Mouse (Mus musculus) forebrain, embryonic 11.5 days (tissue): ENCODE measurements around the gene Ntng1. TPM values are rescaled to one million over a fixed set of nuclear protein-coding genes. Genes with fewer than 3 reads are reported as not detected.
"Not testable (repeated sequence)": the region's sequence is repeated elsewhere in the genome, so short reads cannot be mapped to it uniquely, and the experiment has no call there.

Source experiments
- ATAC-seq: fragments of 200-750 bp; cut with Nextera tagmentation; replicated peaks from 2 replicates; pipeline ENCODE4 v1.8.0; 2017; ENCODE audit warnings: moderate TSS enrichment; ENCODE audit not compliant: low FRiP score
- DNase-seq: peaks from one replicate; pipeline ENCODE4 v3.0.0-alpha.2; 2017; ENCODE audit warnings: low spot score
- H3K27ac ChIP-seq: fragments of 300-500 bp; sonication (generic); 2 replicates; pipeline ENCODE4 v1.5.1; 2014; ENCODE audit warnings: low read depth, low read length
- H3K27me3 ChIP-seq: fragments of 300-500 bp; sonication (generic); 2 replicates; pipeline ENCODE4 v1.6.1; 2014; ENCODE audit warnings: mild to moderate bottlenecking, low read length, mixed read lengths; ENCODE audit not compliant: control insufficient read depth, insufficient read depth
- H3K36me3 ChIP-seq: fragments of 300-500 bp; sonication (generic); 2 replicates; pipeline ENCODE4 v1.6.1; 2014; ENCODE audit warnings: mild to moderate bottlenecking, low read length, moderate library complexity, mixed read lengths; ENCODE audit not compliant: control insufficient read depth, insufficient read depth
- H3K4me1 ChIP-seq: fragments of 300-500 bp; sonication (generic); replicated peaks from 2 replicates; pipeline ENCODE4 v1.6.1; 2014; ENCODE audit warnings: low read length, mixed read lengths; ENCODE audit not compliant: control insufficient read depth, insufficient read depth
- H3K4me2 ChIP-seq: fragments of 300-500 bp; sonication (generic); 2 replicates; pipeline ENCODE4 v1.6.1; 2014; ENCODE audit warnings: low read depth, mild to moderate bottlenecking, low read length, moderate library complexity, mixed read lengths; ENCODE audit not compliant: severe bottlenecking
- H3K4me3 ChIP-seq: fragments of 300-500 bp; sonication (generic); 2 replicates; pipeline ENCODE4 v1.5.1; 2014; ENCODE audit warnings: low read depth, low read length
- H3K9ac ChIP-seq: fragments of 300-500 bp; sonication (generic); 2 replicates; pipeline ENCODE4 v1.6.1; 2014; ENCODE audit warnings: low read length
- H3K9me3 ChIP-seq: fragments of 300-500 bp; sonication (generic); 2 replicates; pipeline ENCODE4 v1.6.1; 2016; ENCODE audit warnings: low read length, mixed read lengths; ENCODE audit not compliant: control insufficient read depth
- WGBS: fragments of 180-500 bp; shearing (Covaris S2); extraction: QIAGEN DNeasy Blood & Tissue Kit; methylation state at CpG from one replicate; pipeline ENCODE4 v1.1.7; 2014; 5-methylcytosine and 5-hydroxymethylcytosine counted together
- polyA plus RNA-seq: library from polyadenylated mRNA; unstranded; fragments of >200 nt; fragmentation: Nextera tagmentation; extraction: Ambion mirVana; gene quantifications from 2 replicates; pipeline ENCODE4 v1.2.1, GENCODE M21; 2014

Gene Ntng1
- polyA plus RNA-seq, 1 experiment from 2014 or later: 2.0 TPM

- DNase-seq (no peak), ATAC-seq (no peak)
- 90% methylated on average over 2 of the region's 2 CpGs for WGBS
These were observed 378.2 kb downstream of the Ntng1 start for GRCm38 (mm10) chr3:109765608-109766007.

DNA sequence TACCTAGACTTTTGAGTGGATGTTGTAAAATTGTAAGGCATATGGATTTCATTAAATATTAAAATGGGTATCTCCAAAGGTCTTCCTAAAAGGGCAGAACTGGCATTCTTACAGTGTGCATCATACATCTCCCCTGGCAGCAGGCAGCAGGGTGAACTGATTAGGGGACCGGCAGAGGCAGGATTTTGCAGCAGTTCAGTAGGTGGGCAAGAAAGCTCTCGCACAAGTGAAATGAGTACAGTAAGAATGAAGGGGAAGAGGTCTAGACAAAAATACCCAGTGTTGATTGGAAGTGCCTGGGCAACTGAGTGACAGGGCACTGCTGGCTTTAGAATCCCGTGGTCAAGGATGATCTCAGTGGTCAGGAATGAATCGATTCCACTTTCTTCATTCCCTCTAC lies 378.7 kb downstream of the Ntng1 start:
- no peak for ATAC-seq
- H3K27ac ChIP-seq: no peak overlapping the region
- 83% methylated on average over 4 of the region's 4 CpGs for WGBS
- H3K36me3 ChIP-seq: no peaks in the 10 kb centered on the region
- H3K9ac ChIP-seq: no peak overlapping the region
- DNase-seq: no peak
- H3K4me3 ChIP-seq: no peak overlapping the region
- H3K4me2 ChIP-seq: no peak overlapping the region
- H3K27me3 ChIP-seq: no peaks in the 10 kb centered on the region
- no peaks in the 10 kb centered on the region for H3K4me1 ChIP-seq
- no peaks in the 10 kb centered on the region for H3K9me3 ChIP-seq

More at GRCm38 (mm10) chr3:109765608-109766007, 378.2 kb downstream of the Ntng1 start:
- no peaks in the 10 kb centered on the region for H3K27me3 ChIP-seq
- H3K4me1 ChIP-seq: no peaks in the 10 kb centered on the region
- no peak overlapping the region for H3K4me3 ChIP-seq
- H3K4me2 ChIP-seq: no peak overlapping the region
- H3K27ac ChIP-seq: no peak overlapping the region
- no peak overlapping the region for H3K9ac ChIP-seq
- no peaks in the 10 kb centered on the region for H3K36me3 ChIP-seq
- no peaks in the 10 kb centered on the region for H3K9me3 ChIP-seq

DNA sequence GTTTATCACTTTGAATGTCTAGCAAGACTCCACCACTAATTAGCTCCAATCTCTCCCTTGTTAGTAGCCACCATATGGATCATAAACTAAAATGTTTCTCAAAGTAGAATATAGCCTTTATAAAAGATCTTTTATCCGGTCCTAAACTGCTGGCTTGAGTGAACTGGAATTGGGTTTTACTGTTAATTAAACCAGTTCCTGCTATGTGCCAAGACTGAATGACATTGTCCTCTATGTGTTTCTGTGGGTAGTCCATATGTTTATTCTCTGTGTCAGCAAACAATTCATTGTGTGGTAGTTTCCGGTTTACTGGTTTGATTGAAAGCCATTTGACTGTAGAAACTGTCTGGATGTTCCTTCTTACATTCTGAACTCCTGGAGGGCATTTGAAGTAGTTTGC lies 387.4 kb downstream of the Ntng1 start:
- DNase-seq (no peak), ATAC-seq (peak; percentile 30; the same call in 1 of the 2 replicates)
- Histone ChIP-seq H3K36me3 (no peaks in the 10 kb centered on the region), H3K4me2 (no peak overlapping the region), H3K27me3 (no peaks in the 10 kb centered on the region), H3K27ac (no peak overlapping the region), H3K9ac (no peak overlapping the region), H3K9me3 (no peaks in the 10 kb centered on the region), H3K4me3 (no peak overlapping the region), H3K4me1 (0 out of 2 replicates have a peak, but pooled peaks cover 2% of the 10 kb centered on the region)
- 64% methylated on average over 2 of the region's 2 CpGs for WGBS

- not testable (repeated sequence) for DNase-seq, ATAC-seq, H3K9me3 ChIP-seq, H3K4me2 ChIP-seq, H3K36me3 ChIP-seq, H3K27me3 ChIP-seq, H3K27ac ChIP-seq, H3K9ac ChIP-seq, H3K4me1 ChIP-seq, H3K4me3 ChIP-seq
- WGBS: 69% methylated on average over 3 of the region's 3 CpGs
These were observed 396.2 kb downstream of the Ntng1 start for GRCm38 (mm10) chr3:109747593-109747992.

DNA sequence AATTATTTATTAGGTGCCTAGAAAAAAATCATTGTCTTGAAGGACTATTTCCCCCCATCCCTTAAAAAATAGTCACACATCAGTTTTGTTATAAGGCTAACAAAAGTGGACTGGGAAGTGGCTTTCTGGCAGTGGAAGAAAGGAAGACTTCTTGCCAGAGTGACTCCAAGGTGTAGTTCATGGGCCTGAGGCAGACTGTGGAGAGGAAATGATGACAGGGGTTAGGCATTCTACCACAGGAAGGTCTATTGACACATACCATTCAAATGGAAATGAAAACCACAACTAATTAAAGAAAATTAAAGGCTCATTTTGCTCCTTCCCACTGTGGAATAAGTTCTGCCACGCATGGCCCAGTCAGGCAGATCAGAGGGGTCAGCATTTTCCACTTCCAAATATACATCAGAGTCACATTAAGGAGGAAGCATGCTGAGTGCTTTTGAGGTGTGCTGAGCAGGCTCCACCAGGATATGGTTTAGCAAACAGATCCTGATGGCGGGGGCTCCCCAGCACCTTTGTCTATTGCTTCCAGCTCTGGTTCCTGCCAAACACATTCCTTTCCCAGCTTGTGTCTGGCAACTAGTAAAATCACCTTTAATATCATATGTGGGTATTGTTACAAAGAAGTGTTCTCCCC lies 403.2 kb downstream of the Ntng1 start:
- Histone ChIP-seq H3K36me3 (no peaks in the 10 kb centered on the region), H3K27me3 (no peaks in the 10 kb centered on the region), H3K9ac (no peak overlapping the region), H3K27ac (no peak overlapping the region), H3K4me3 (no peak overlapping the region), H3K4me1 (no peaks in the 10 kb centered on the region), H3K9me3 (no peaks in the 10 kb centered on the region), H3K4me2 (no peak overlapping the region)
- ATAC-seq (peak; percentile 58; the same call in 1 of the 2 replicates), DNase-seq (no peak)
- 18% methylated on average over 2 of the region's 2 CpGs for WGBS

GRCm38 (mm10) chr3:109732327-109733182 lies 411.3 kb downstream of the Ntng1 start:
- peak; percentile 66 for DNase-seq
- Histone ChIP-seq H3K4me2 (no peak overlapping the region), H3K9ac (no peak overlapping the region), H3K27ac (peak overlapping the region; percentile 14; the same call in 1 of the 2 replicates), H3K27me3 (no peaks in the 10 kb centered on the region), H3K4me1 (peaks cover 4% of the 10 kb centered on the region; the same call in 1 of the 2 replicates), H3K36me3 (no peaks in the 10 kb centered on the region), H3K9me3 (no peaks in the 10 kb centered on the region), H3K4me3 (no peak overlapping the region)
- peak; percentile 85 for ATAC-seq
- WGBS: 55% methylated on average over 10 of the region's 10 CpGs

DNA sequence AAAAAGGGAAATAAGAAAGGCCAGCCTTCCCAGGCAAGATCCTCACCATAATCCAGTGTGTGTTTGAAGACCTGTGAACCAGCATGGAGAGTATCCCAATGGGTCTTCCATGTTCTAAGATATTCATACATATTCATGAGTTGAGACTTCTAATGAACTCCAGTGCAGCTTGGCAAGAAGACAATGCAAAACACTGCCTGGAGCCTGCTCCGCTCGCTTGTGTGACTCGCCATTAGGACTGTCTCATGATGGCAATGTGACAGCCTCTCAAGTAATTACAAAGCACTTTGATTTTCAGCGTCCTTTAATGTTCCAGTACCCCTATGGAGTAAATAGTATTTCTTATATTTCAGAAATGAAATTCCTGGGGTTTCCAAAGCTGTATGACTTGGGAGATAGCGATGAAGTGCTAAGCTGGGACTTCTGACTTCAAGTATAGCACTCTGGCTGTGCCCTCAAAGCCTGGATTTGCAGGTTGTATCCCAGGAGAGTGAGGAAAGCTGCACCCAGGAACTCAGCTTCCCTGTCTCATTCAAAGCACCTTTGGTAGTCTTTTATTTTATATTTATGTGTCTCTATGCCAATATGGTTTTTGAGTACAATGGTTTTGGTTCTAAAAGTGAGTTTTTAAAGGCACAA lies 412.1 kb downstream of the Ntng1 start:
- Histone ChIP-seq H3K4me2 (0 out of 2 replicates have a peak overlapping the region, but pooled peaks have one; percentile 1), H3K9ac (no peak overlapping the region), H3K4me1 (peaks cover 4% of the 10 kb centered on the region; the same call in 1 of the 2 replicates), H3K9me3 (no peaks in the 10 kb centered on the region), H3K4me3 (no peak overlapping the region), H3K27ac (peak overlapping the region; percentile 14; the same call in 1 of the 2 replicates), H3K36me3 (no peaks in the 10 kb centered on the region), H3K27me3 (no peaks in the 10 kb centered on the region)
- DNase-seq (no peak), ATAC-seq (peak; percentile 79)
- WGBS: 50% methylated on average over 5 of the region's 5 CpGs
